Mouse (Mus musculus): ENCODE results near the gene Ino80d.

DNA sequence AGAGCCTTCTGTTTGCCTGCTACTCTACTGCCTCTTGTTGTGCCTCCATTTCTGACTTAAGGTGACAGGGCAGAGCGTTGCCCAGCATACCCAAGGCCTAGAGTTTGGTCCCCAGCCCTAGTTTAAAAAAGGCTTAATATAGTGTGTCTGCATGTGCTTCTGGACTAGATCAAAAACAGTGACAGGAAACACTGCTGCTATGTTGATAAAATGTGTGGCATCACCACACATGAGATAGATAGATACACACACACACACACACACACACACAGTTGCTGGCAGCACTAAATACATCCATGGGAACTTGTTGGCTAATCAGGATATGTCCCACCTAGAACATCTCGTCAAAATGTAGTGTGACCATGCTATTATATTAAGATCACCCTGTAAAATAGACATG, 5.9 kb upstream of the Ino80d start:
- TF ChIP-seq CTCF (IDR thresholded peaks at IDR 0.05; ENCODE audit: low read depth, low read length) (no peak), GATA1 (IDR thresholded peaks at IDR 0.05; ENCODE audit: borderline replicate concordance, low read length) (no peak), TAL1 (conservative IDR thresholded peaks at IDR 0.05; ENCODE audit: low read depth, low read length) (no peak)
